17 mouse cellular contexts compared by ENCODE assay signal in genomic region chr6:127986357-127986756, GRCm38 (mm10).
DNase-seq lines count a peak whose midpoint lies in the region; ATAC-seq and TF ChIP-seq lines count a peak whose summit lies in the region.
"Had no signal": no experiment of that assay in that cellular context is flagged by ENCODE, and none has a peak within 500 bp of the region (broad histone marks: within the 10 kb centered on the region; RNA-seq: fewer than 3 reads in every experiment).

No protein-coding gene starts in this region.

- no peaks in the 10 kb centered on the region for H3K9me3 ChIP-seq in heart, embryonic 16.5 days (replicated peaks; ENCODE audit: control insufficient read depth, low read length)
- no peaks in the 10 kb centered on the region for H3K9me3 ChIP-seq in midbrain, embryonic 15.5 days
- H3K9me3 ChIP-seq: hindbrain, embryonic 15.5 days; midbrain, embryonic 10.5 days had no signal

- no peaks in the 10 kb centered on the region for H3K79me2 ChIP-seq in heart, adult 2 months (replicated peaks; ENCODE audit: control insufficient read depth, insufficient read depth, low read length)

- no peak for TF ChIP-seq EP300 in heart, adult 2 months (IDR thresholded peaks at IDR 0.05; ENCODE audit: insufficient read depth, low read depth, low read length)

- 46% methylated on average over 9 of the region's 9 CpGs for WGBS in heart, adult 2 months
- 28% methylated on average over 9 of the region's 9 CpGs for WGBS in heart, embryonic 16.5 days
- 50% methylated on average over 9 of the region's 9 CpGs for WGBS in midbrain, embryonic 15.5 days

- TF ChIP-seq POLR2A in heart, adult 2 months (IDR thresholded peaks at IDR 0.05; ENCODE audit: insufficient read depth, low read depth, low read length): no peak

- peak overlapping the region; percentile 16; the same call in 1 of the 2 replicates for H3K9ac ChIP-seq in heart, adult 2 months (ENCODE audit: low read depth, low read length)
- peak overlapping the region; percentile 61 for H3K9ac ChIP-seq in heart, embryonic 16.5 days (ENCODE audit: low read length)
- H3K9ac ChIP-seq in midbrain, embryonic 15.5 days: no peak overlapping the region
- H3K9ac ChIP-seq: hindbrain, embryonic 15.5 days had no signal

- no peaks in the 10 kb centered on the region for H3K36me3 ChIP-seq in heart, adult 2 months (ENCODE audit: control insufficient read depth, insufficient read depth, low read length)
- H3K36me3 ChIP-seq in heart, embryonic 16.5 days (ENCODE audit: control insufficient read depth, insufficient read depth): no peaks in the 10 kb centered on the region
- no peaks in the 10 kb centered on the region for H3K36me3 ChIP-seq in midbrain, embryonic 15.5 days (replicated peaks)
- H3K36me3 ChIP-seq: hindbrain, embryonic 15.5 days; midbrain, embryonic 10.5 days had no signal

- DNase-seq in gastrocnemius, postnatal 14 days: peak; percentile 31
- DNase-seq in gastrocnemius, postnatal 10 days: no peak
- DNase-seq in heart, adult 2 months: peak; percentile 47 to 67
- DNase-seq in natural killer cell, adult 2 months (ENCODE audit: low spot score in 2 of 2): peak; percentile 60 to 80
- DNase-seq in left cerebral cortex, postnatal 10 days (ENCODE audit: extremely low spot score in 1 of 2, low spot score in 2 of 2): no peak
- DNase-seq in urinary bladder, postnatal 10 days (ENCODE audit: low spot score): no peak
- DNase-seq: adrenal gland, postnatal 10 days; B cell, adult 2 months; cerebellum, postnatal 14 days; kidney, adult 9 months; right cerebral cortex, postnatal 4 days; thymus, postnatal 4 days had no signal

- intact Hi-C loops in gastrocnemius, postnatal 14 days (cut with DNase I; ENCODE audit: low total_unique reads): no loop called here
- intact Hi-C loops in heart, adult 2 months (cut with DNase I): no loop called here
- intact Hi-C loops in left cerebral cortex, postnatal 10 days (cut with DNase I): no loop called here

- H3K27me3 ChIP-seq in heart, adult 2 months (ENCODE audit: control insufficient read depth, insufficient read depth, low read length): no peaks in the 10 kb centered on the region
- H3K27me3 ChIP-seq in heart, embryonic 16.5 days (ENCODE audit: control insufficient read depth, insufficient read depth, low read length): no peaks in the 10 kb centered on the region
- H3K27me3 ChIP-seq in midbrain, embryonic 15.5 days (replicated peaks): no peaks in the 10 kb centered on the region
- H3K27me3 ChIP-seq: hindbrain, embryonic 15.5 days had no signal

- ATAC-seq in heart, embryonic 16.5 days (replicated peaks; ENCODE audit: extremely low read depth, insufficient read depth, low FRiP score): peak; percentile 31; the same call in 1 of the 2 replicates
- ATAC-seq in midbrain, embryonic 15.5 days (replicated peaks): no peak

- no peak for TF ChIP-seq CTCF in heart, adult 2 months (IDR thresholded peaks at IDR 0.05)

- peaks cover 18% of the 10 kb centered on the region for H3K4me1 ChIP-seq in heart, adult 2 months (ENCODE audit: control insufficient read depth, insufficient read depth, low read length)
- H3K4me1 ChIP-seq in heart, embryonic 16.5 days (ENCODE audit: control insufficient read depth, insufficient read depth, low read length): peaks cover 67% of the 10 kb centered on the region
- H3K4me1 ChIP-seq in midbrain, embryonic 15.5 days: peaks cover 12% of the 10 kb centered on the region; the same call in 1 of the 2 replicates

- H3K4me2 ChIP-seq in heart, embryonic 16.5 days (ENCODE audit: low read depth, low read length): peak overlapping the region; percentile 22; the same call in 1 of the 2 replicates
- H3K4me2 ChIP-seq in midbrain, embryonic 15.5 days: no peak overlapping the region
- H3K4me2 ChIP-seq: hindbrain, embryonic 15.5 days; liver, embryonic 11.5 days had no signal

- no peak overlapping the region for H3K4me3 ChIP-seq in heart, adult 2 months
- no peak overlapping the region for H3K4me3 ChIP-seq in heart, embryonic 16.5 days (ENCODE audit: low read length)
- no peak overlapping the region for H3K4me3 ChIP-seq in midbrain, embryonic 15.5 days
- H3K4me3 ChIP-seq: hindbrain, embryonic 15.5 days; midbrain, embryonic 10.5 days had no signal

- peak overlapping the region; percentile 89 for H3K27ac ChIP-seq in heart, adult 2 months
- peak overlapping the region; percentile 92 for H3K27ac ChIP-seq in heart, embryonic 16.5 days (ENCODE audit: low read length)
- H3K27ac ChIP-seq in midbrain, embryonic 15.5 days: no peak overlapping the region
- H3K27ac ChIP-seq: hindbrain, embryonic 15.5 days; midbrain, embryonic 10.5 days had no signal

Comparison
In these comparisons a context has a peak if more than half of its experiments do, and no peak if none do; other contexts are left out.
1. DNase-seq: peak in gastrocnemius, postnatal 14 days (single experiment), heart, adult 2 months (2 of 2) and natural killer cell, adult 2 months (2 of 2); none in gastrocnemius, postnatal 10 days (single experiment), left cerebral cortex, postnatal 10 days (0 of 2) and urinary bladder, postnatal 10 days (single experiment).